Mouse (Mus musculus) splenic B cell, adult 2 months (primary cell): Measurements from ENCODE around the gene Fam162b.

Experiments used
- DNase-seq: peaks from one replicate; pipeline ENCODE4 v3.0.0-alpha.2; 2011; ENCODE audit warnings: low read depth, low spot score
- H3K27me3 ChIP-seq: 2 replicates; pipeline ENCODE4 v1.6.1; 2012; ENCODE audit warnings: mild to moderate bottlenecking, low read length, moderate library complexity, mixed read lengths; ENCODE audit not compliant: control insufficient read depth, poor library complexity, insufficient read depth, severe bottlenecking
- H3K36me3 ChIP-seq: 2 replicates; pipeline ENCODE4 v1.6.1; 2012; ENCODE audit warnings: mild to moderate bottlenecking, low read length, moderate library complexity, mixed read lengths; ENCODE audit not compliant: control insufficient read depth, poor library complexity, insufficient read depth, severe bottlenecking

Fam162b gene

DNA sequence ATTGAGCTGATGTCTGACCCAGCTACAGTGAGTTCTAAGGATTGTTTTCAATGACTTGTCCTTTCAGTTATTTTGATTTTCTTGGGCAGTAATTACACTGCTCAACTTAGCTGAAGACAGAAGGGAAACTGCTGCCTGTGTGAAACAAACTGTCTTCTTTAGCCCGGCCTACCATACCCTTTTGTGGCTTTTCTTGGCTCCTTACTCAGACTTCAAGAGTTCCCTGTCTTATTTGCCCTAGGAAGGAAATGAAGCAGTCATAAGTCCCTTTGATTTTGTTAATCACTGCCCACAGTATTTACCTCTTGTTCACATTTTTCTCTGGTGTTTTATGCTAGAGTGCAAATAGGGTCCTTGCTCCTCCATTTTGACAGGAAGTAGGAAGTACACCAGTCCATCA is 5.9 kb downstream of the Fam162b start:
- H3K36me3 ChIP-seq = no peaks in the 10 kb centered on the region
- no peaks in the 10 kb centered on the region for H3K27me3 ChIP-seq
- no peak for DNase-seq

DNA sequence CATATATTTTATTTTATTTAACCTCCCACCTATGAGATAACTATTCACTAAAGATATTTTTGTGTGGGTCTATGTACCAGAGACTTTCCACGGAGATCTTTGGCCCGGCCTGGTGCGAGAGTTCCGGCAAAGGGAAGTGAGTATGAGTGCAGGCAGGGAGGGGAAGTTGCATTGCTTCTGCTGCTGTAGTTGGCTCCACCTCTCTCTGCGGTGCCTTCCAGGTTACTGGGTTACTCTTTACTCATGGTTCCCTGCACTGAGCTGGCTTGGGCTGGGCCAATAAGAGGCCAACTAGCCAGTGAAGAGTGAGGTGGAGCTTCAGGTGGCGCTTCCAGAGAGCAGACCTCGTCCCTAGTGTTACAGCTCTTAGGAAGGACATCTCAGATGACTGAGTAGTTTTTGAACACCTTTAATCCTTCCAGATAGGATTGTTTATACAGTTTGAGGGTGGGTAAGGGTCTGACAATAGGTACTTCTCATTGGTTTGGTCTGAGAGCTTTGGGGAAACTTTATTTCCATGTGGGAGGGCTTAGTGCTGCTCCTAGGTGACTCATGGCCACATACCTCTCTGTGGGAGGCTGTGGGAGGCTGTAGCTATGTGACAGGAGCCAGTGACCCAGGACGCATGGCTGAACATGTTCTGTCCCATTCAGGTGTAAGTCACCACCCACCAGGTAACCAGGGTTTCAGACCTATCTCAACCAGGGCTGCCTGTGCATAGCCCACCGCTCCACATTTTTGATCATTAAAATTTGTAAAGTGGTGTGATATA is 18.9 kb downstream of the Fam162b start:
- Histone ChIP-seq H3K27me3 (no peaks in the 10 kb centered on the region), H3K36me3 (no peaks in the 10 kb centered on the region)
- peak; percentile 4 for DNase-seq

DNA sequence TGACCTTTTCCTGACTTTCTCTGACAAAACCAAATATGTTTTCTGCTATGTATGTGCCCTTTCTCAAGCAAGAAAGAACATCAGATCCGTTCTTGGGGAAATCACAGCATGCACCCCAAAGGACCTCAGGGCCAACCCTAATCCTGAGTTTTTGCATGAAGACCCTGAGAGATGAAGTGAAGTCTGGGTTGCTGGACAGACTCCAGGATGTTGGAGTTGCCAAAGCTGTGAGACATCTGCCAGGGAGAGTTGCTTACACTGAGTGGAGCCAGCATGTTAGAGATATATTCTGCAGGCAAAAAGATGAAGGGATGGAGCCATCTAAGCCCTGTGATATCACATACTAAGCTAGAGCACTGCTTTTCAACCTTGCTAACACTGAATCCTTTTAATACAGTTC is 34.3 kb downstream of the Fam162b start:
- Histone ChIP-seq H3K27me3 (no peaks in the 10 kb centered on the region; the same call in 1 of the 2 replicates), H3K36me3 (no peaks in the 10 kb centered on the region)
- no peak for DNase-seq

DNA sequence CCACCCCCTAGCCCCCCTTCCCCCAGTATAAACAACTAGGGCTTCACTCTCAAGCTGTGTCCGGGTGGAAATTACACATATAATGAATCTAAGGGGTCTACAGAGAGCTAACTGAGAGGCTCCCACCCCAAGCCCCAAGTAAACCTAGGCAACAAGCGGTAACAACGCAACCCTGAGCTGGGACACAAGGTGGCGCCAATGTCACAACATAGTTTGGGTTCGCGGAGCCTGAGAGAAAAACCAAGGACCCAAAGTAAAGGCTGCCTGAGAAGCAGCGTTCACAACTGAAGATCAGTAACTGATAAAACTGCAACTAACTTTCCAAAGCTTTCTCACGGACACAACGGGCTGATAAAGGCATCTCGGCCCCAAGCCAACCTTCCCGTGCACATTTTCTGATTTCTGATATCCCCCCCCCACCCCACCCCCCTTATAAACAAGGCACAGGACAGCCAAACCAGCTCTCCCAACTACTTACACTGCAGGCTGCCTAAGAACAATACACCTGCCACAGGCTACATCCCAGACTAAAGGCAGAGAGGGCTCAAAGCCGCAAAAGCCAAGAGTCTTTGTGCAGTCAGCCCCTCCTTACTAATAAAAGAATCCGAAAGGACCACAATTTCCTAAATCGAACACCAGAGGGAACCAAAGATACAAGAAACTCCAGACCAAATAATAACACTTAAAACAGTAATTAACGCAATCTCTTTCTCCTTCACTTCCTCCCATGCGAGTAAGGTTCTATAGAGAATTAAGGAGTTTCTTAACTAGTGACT is 36.8 kb downstream of the Fam162b start:
- DNase-seq = peak; percentile 76
- no peaks in the 10 kb centered on the region; the same call in 1 of the 2 replicates for H3K27me3 ChIP-seq
- no peaks in the 10 kb centered on the region for H3K36me3 ChIP-seq
